Comparison of ENCODE assay signal across 12 mouse cellular contexts in the genomic region with DNA sequence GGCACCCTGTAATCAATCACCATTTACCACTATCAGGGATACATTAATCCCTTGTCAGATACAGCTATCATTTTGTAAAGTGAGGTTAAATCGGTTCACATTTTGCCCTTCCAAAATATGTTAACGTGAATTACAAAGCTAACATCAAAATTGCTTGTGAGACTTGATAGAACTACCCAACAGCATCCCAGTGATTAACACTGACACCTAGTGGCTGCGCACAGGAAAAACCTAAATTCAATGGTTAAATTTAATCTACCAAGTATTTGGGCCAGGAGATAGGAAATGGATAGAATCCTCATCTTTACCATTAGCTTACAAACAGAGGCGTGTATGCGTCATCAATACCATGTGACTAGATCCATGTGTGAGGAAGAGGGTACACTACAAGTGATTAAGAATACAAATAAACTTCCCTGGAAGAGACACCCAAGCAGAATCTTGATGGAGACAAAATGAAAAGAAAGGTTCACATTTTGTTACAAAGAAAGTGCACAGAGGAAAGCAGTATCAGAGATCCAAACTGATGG. TPM values are rescaled to one million over a fixed set of nuclear protein-coding genes. Genes with fewer than 3 reads are reported as not detected.
DNase-seq lines count a peak whose midpoint lies in the region; ATAC-seq and TF ChIP-seq lines count a peak whose summit lies in the region.
"Had no signal": no experiment of that assay in that cellular context is flagged by ENCODE, and none has a peak within 500 bp of the region (broad histone marks: within the 10 kb centered on the region; RNA-seq: fewer than 3 reads in every experiment).

No protein-coding gene starts in this region.

- peak; percentile 50; the same call in 1 of the 2 replicates for TF ChIP-seq CTCF in liver, embryonic 14.5 days (IDR thresholded peaks at IDR 0.05; ENCODE audit: low read depth)

- no peak for ATAC-seq in liver, embryonic 14.5 days (ENCODE audit: insufficient read depth)
- ATAC-seq in liver, embryonic 11.5 days (replicated peaks; ENCODE audit: low FRiP score): no peak
- peak; percentile 66; the same call in 1 of the 2 replicates for ATAC-seq in hindbrain, embryonic 15.5 days (ENCODE audit: low FRiP score, low read depth)
- peak; percentile 85 for ATAC-seq in megakaryocyte-erythroid progenitor cell, adult 5-6 weeks (replicated peaks; ENCODE audit: low FRiP score, low TSS enrichment, poor library complexity, severe bottlenecking)

- H3K9me3 ChIP-seq in liver, embryonic 14.5 days (ENCODE audit: control insufficient read depth, low read length): no peaks in the 10 kb centered on the region
- H3K9me3 ChIP-seq in liver, embryonic 11.5 days (ENCODE audit: control insufficient read depth, low read length): no peaks in the 10 kb centered on the region
- no peaks in the 10 kb centered on the region for H3K9me3 ChIP-seq in hindbrain, embryonic 15.5 days
- H3K9me3 ChIP-seq: liver, embryonic 13.5 days had no signal

- H3K27ac ChIP-seq in liver, embryonic 14.5 days: no peak overlapping the region
- no peak overlapping the region for H3K27ac ChIP-seq in liver, embryonic 11.5 days (ENCODE audit: low read depth, low read length)
- no peak overlapping the region for H3K27ac ChIP-seq in hindbrain, embryonic 15.5 days (replicated peaks)
- H3K27ac ChIP-seq: liver, embryonic 13.5 days had no signal

- no peak overlapping the region for H3K9ac ChIP-seq in liver, embryonic 14.5 days (replicated peaks)
- no peak overlapping the region for H3K9ac ChIP-seq in liver, embryonic 11.5 days (ENCODE audit: low read depth, low read length)
- H3K9ac ChIP-seq in hindbrain, embryonic 15.5 days: no peak overlapping the region
- H3K9ac ChIP-seq: liver, embryonic 13.5 days had no signal

- H3K27me3 ChIP-seq in liver, embryonic 14.5 days (ENCODE audit: control insufficient read depth, insufficient read depth, low read length): no peaks in the 10 kb centered on the region
- no peaks in the 10 kb centered on the region for H3K27me3 ChIP-seq in liver, embryonic 11.5 days (replicated peaks; ENCODE audit: control insufficient read depth, insufficient read depth, low read length)
- no peaks in the 10 kb centered on the region for H3K27me3 ChIP-seq in hindbrain, embryonic 15.5 days
- H3K27me3 ChIP-seq: liver, embryonic 13.5 days had no signal

- H3K4me3 ChIP-seq in liver, embryonic 14.5 days (ENCODE audit: insufficient read depth in 1 of 2, low read depth in 2 of 2, low read length in 2 of 2): no peak overlapping the region
- no peak overlapping the region for H3K4me3 ChIP-seq in liver, embryonic 11.5 days (ENCODE audit: low read depth, low read length)
- H3K4me3 ChIP-seq in hindbrain, embryonic 15.5 days: no peak overlapping the region
- H3K4me3 ChIP-seq: erythroblast, embryonic 14.5 days; liver, embryonic 13.5 days had no signal

- peak; percentile 26 for DNase-seq in adrenal gland, adult 2 months
- DNase-seq in adrenal gland, adult 8-10 months: no peak
- DNase-seq in liver, embryonic 14.5 days (ENCODE audit: low read depth in 3 of 3, low spot score in 3 of 3): no peak
- DNase-seq in liver, embryonic 11.5 days (ENCODE audit: low spot score): no peak
- peak; percentile 5 for DNase-seq in adrenal gland, postnatal 25 days
- DNase-seq in spleen, adult 12 weeks (ENCODE audit: low spot score): no peak
- DNase-seq: liver, embryonic 13.5 days had no signal

- no peaks in the 10 kb centered on the region for H3K4me1 ChIP-seq in liver, embryonic 14.5 days (replicated peaks; ENCODE audit: control insufficient read depth in 2 of 2, insufficient read depth in 2 of 2, low read length in 1 of 2)
- no peaks in the 10 kb centered on the region for H3K4me1 ChIP-seq in liver, embryonic 11.5 days (replicated peaks; ENCODE audit: control insufficient read depth, insufficient read depth, low read length)
- H3K4me1 ChIP-seq in hindbrain, embryonic 15.5 days (replicated peaks): no peaks in the 10 kb centered on the region
- H3K4me1 ChIP-seq: liver, embryonic 13.5 days had no signal

- WGBS in liver, embryonic 14.5 days (ENCODE audit: insufficient replicate concordance): 11% methylated on average over 5 of the region's 5 CpGs
- 21% methylated on average over 5 of the region's 5 CpGs for WGBS in liver, embryonic 11.5 days
- 22% methylated on average over 5 of the region's 5 CpGs for WGBS in hindbrain, embryonic 15.5 days

- no peak overlapping the region for H3K4me2 ChIP-seq in liver, embryonic 14.5 days (ENCODE audit: low read depth)
- no peak overlapping the region for H3K4me2 ChIP-seq in liver, embryonic 11.5 days
- no peak overlapping the region for H3K4me2 ChIP-seq in hindbrain, embryonic 15.5 days
- H3K4me2 ChIP-seq: liver, embryonic 13.5 days had no signal

- no peak for TF ChIP-seq EP300 in liver, embryonic 14.5 days (IDR thresholded peaks at IDR 0.05; ENCODE audit: low read depth)

- H3K36me3 ChIP-seq in liver, embryonic 14.5 days (replicated peaks; ENCODE audit: control insufficient read depth, insufficient read depth, low read depth): no peaks in the 10 kb centered on the region
- no peaks in the 10 kb centered on the region for H3K36me3 ChIP-seq in liver, embryonic 11.5 days (ENCODE audit: control insufficient read depth, insufficient read depth, low read length)
- no peaks in the 10 kb centered on the region for H3K36me3 ChIP-seq in hindbrain, embryonic 15.5 days
- H3K36me3 ChIP-seq: liver, embryonic 13.5 days had no signal

RNA-seq across cellular contexts. Expression of a gene that starts 47.8 kb away (rescaled TPM):
- total RNA-seq in adrenal gland, adult 2 months (2021): not detected
- not detected in 2 replicates for polyA plus RNA-seq in adrenal gland, adult 2 months (2012; rRNA removed)
- total RNA-seq in adrenal gland, adult 8-10 months (2022): under 1 TPM in 1 of 4 experiments, not detected in 3; 0.22 TPM
- polyA plus RNA-seq in liver, embryonic 14.5 days (2012; rRNA removed): not detected in 2 replicates
- polyA plus RNA-seq in liver, embryonic 14.5 days (2014; fragmentation: Nextera tagmentation; extraction: Ambion mirVana): not detected in 2 replicates
- polyA plus RNA-seq in liver, embryonic 11.5 days (2014; fragmentation: Nextera tagmentation; extraction: Ambion mirVana): not detected in 2 replicates
- not detected in 2 replicates for total RNA-seq in adrenal gland, postnatal 25 days (2021)
- polyA plus RNA-seq in hindbrain, embryonic 15.5 days (2015; fragmentation: Nextera tagmentation; extraction: Ambion mirVana): 0.09 TPM in 1 of 2 replicates, not detected in the other
- total RNA-seq in megakaryocyte-erythroid progenitor cell, adult 5-6 weeks (2014; fragmentation: Nextera tagmentation): not detected in 2 replicates
- not detected in 2 replicates for total RNA-seq in megakaryocyte-erythroid progenitor cell, adult 5-6 weeks (2017)
- polyA plus RNA-seq: C2C12; erythroblast, embryonic 14.5 days; liver, embryonic 13.5 days; testis, adult 2 months had no signal

Comparison
In these comparisons a context has a peak if more than half of its experiments do, and no peak if none do; other contexts are left out.
1. DNase-seq: peak in adrenal gland, adult 2 months (single experiment) and adrenal gland, postnatal 25 days (single experiment); none in adrenal gland, adult 8-10 months (single experiment), liver, embryonic 14.5 days (0 of 3), liver, embryonic 11.5 days (single experiment) and spleen, adult 12 weeks (single experiment).
2. ATAC-seq: peak in hindbrain, embryonic 15.5 days (single experiment) and megakaryocyte-erythroid progenitor cell, adult 5-6 weeks (single experiment); none in liver, embryonic 14.5 days (single experiment) and liver, embryonic 11.5 days (single experiment).